Mouse (Mus musculus) hindbrain, embryonic 15.5 days (tissue): Measurements from ENCODE around the gene Ctnnbl1. TPM values are rescaled to one million over a fixed set of nuclear protein-coding genes. Genes with fewer than 3 reads are reported as not detected.
A peak's percentile ranks its signal among the peaks of the same experiment; 100 is the strongest.

Source experiments
- ATAC-seq: fragments of 200-750 bp; cut with Nextera tagmentation; 2 replicates; pipeline ENCODE4 v1.8.0; 2017; ENCODE audit warnings: low read depth, moderate number of reproducible peaks, moderate TSS enrichment; ENCODE audit not compliant: low FRiP score
- H3K27ac ChIP-seq: fragments of 300-500 bp; sonication (generic); replicated peaks from 2 replicates; pipeline ENCODE4 v1.5.1; 2015; ENCODE audit warnings: mild to moderate bottlenecking, inconsistent platforms
- H3K27me3 ChIP-seq: fragments of 300-500 bp; sonication (generic); 2 replicates; pipeline ENCODE4 v1.6.1; 2015; ENCODE audit warnings: control low read depth, inconsistent platforms
- H3K36me3 ChIP-seq: fragments of 300-500 bp; sonication (generic); 2 replicates; pipeline ENCODE4 v1.6.1; 2015; ENCODE audit warnings: control low read depth, inconsistent platforms
- H3K4me1 ChIP-seq: fragments of 300-500 bp; sonication (generic); replicated peaks from 2 replicates; pipeline ENCODE4 v1.6.1; 2015; ENCODE audit warnings: control low read depth, inconsistent platforms
- H3K4me2 ChIP-seq: fragments of 300-500 bp; sonication (generic); 2 replicates; pipeline ENCODE4 v1.6.1; 2015; ENCODE audit warnings: moderate library complexity, mild to moderate bottlenecking, inconsistent platforms
- H3K4me3 ChIP-seq: fragments of 300-500 bp; sonication (generic); 2 replicates; pipeline ENCODE4 v1.5.1; 2015; ENCODE audit warnings: mild to moderate bottlenecking, inconsistent platforms
- H3K9ac ChIP-seq: fragments of 300-500 bp; sonication (generic); 2 replicates; pipeline ENCODE4 v1.6.1; 2015; ENCODE audit warnings: inconsistent platforms
- H3K9me3 ChIP-seq: fragments of 300-500 bp; sonication (generic); 2 replicates; pipeline ENCODE4 v1.6.1; 2016; ENCODE audit warnings: control low read depth, inconsistent platforms
- WGBS: fragments of 180-500 bp; shearing (Covaris S2); methylation state at CpG from one replicate; pipeline ENCODE4 v1.1.7; 2015; 5-methylcytosine and 5-hydroxymethylcytosine counted together
- polyA plus RNA-seq: library from polyadenylated mRNA; unstranded; fragments of >200 nt; fragmentation: Nextera tagmentation; extraction: Ambion mirVana; gene quantifications from 2 replicates; pipeline ENCODE4 v1.2.1, GENCODE M21; 2015

Gene Ctnnbl1
- polyA plus RNA-seq, 1 experiment from 2014 or later: 58.9 TPM

GRCm38 (mm10) chr2:157751589-157752373, 14.6 kb downstream of the Ctnnbl1 start:
- peaks cover 58% of the 10 kb centered on the region for H3K4me1 ChIP-seq
- 25% methylated on average over 22 of the region's 22 CpGs for WGBS

GRCm38 (mm10) chr2:157752374-157752743, 15.2 kb downstream of the Ctnnbl1 start:
- 35% methylated on average over 7 of the region's 7 CpGs for WGBS
- H3K9me3 ChIP-seq: no peaks in the 10 kb centered on the region
- peak overlapping the region; percentile 82 for H3K27ac ChIP-seq
- H3K36me3 ChIP-seq: no peaks in the 10 kb centered on the region
- peaks cover 56% of the 10 kb centered on the region for H3K4me1 ChIP-seq
- H3K4me3 ChIP-seq: no peak overlapping the region
- peak overlapping the region; percentile 42 for H3K4me2 ChIP-seq
- H3K9ac ChIP-seq: peak overlapping the region; percentile 4; the same call in 1 of the 2 replicates
- ATAC-seq: no peak
- H3K27me3 ChIP-seq: no peaks in the 10 kb centered on the region

More at GRCm38 (mm10) chr2:157751589-157752373, 14.6 kb downstream of the Ctnnbl1 start:
- ATAC-seq: peak; percentile 90
- no peaks in the 10 kb centered on the region for H3K9me3 ChIP-seq
- no peaks in the 10 kb centered on the region for H3K27me3 ChIP-seq
- peak overlapping the region; percentile 82 for H3K27ac ChIP-seq
- H3K4me3 ChIP-seq: no peak overlapping the region
- no peaks in the 10 kb centered on the region for H3K36me3 ChIP-seq
- H3K4me2 ChIP-seq: peak overlapping the region; percentile 42
- H3K9ac ChIP-seq: 0 out of 2 replicates have a peak overlapping the region, but pooled peaks have one; percentile 4

DNA sequence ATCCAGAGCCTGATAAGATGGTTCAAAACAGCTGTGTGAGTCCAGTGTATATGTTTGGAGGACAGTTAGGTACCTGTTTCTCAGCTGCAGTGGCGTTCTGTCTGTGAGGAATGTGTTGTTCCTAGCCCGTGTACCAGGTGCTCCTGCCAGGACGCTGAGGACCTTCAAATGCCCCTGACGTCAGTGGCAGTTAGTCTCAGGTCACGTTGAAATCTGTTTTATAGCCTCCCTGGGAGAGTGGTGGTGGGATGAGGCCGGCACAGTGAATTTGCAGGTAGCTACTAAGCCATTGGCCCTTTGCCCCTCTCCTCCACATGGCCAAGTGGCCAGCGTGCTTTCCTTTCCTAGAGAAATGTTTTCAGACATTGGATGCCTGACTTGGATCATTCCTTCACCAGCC, 18.6 kb downstream of the Ctnnbl1 start:
- no peaks in the 10 kb centered on the region for H3K9me3 ChIP-seq
- H3K27ac ChIP-seq: peak overlapping the region; percentile 53; the same call in 1 of the 2 replicates
- H3K4me1 ChIP-seq: peaks cover 46% of the 10 kb centered on the region

DNA sequence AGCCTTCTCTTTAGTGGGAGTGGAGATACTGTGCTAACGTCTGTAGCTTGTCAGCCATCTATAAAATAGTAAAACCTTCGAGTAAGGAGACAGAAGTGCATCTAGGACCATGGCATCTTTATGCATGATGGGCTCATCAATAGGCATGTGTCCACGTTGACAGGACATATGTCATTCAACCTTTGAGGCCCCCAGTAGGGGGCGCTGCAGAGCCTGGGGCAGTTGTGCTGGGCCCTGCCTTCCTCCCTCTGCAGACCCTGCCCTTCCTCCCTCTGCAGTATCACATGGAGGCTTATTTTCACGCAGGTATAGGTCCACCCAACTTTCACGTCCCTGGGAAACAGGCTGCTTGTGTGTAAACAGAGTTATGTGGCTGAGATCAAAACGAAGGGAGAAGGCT, 19.0 kb downstream of the Ctnnbl1 start:
- 0 out of 2 replicates have a peak overlapping the region, but pooled peaks have one; percentile 53 for H3K27ac ChIP-seq
- no peak overlapping the region for H3K4me3 ChIP-seq
- H3K9me3 ChIP-seq: no peaks in the 10 kb centered on the region
- H3K4me1 ChIP-seq: peaks cover 42% of the 10 kb centered on the region
- H3K4me2 ChIP-seq: no peak overlapping the region
- no peaks in the 10 kb centered on the region for H3K27me3 ChIP-seq
- 75% methylated on average over 7 of the region's 7 CpGs for WGBS
- no peak overlapping the region for H3K9ac ChIP-seq
- no peak for ATAC-seq
- no peaks in the 10 kb centered on the region for H3K36me3 ChIP-seq

More for the DNA sequence above, 18.6 kb downstream of the Ctnnbl1 start:
- Histone ChIP-seq H3K27me3 (no peaks in the 10 kb centered on the region), H3K36me3 (no peaks in the 10 kb centered on the region), H3K9ac (no peak overlapping the region), H3K4me2 (no peak overlapping the region), H3K4me3 (no peak overlapping the region)
- no peak for ATAC-seq
- WGBS: 87% methylated on average over 7 of the region's 7 CpGs

DNA sequence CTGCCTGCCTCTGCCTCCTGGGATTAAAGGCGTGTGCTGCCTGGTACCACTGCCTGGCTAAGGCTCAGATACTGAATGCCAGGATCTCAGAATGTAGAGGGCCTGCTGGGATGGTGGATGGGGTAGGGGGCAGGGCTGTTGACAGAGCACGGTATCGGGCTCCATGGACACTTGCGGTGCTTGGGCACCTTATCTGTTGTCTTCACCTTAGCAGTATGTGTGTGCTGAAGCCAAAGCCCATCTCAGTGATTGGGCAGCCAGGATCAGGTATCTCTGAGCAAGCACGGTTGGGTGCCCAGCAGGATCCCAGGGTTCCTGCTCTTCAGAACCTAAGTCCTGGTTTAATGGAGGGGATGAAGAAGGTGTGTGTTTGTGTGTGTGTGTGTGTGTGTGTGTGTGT, 21.2 kb downstream of the Ctnnbl1 start:
- Histone ChIP-seq H3K4me2 (no peak overlapping the region), H3K27ac (no peak overlapping the region), H3K36me3 (no peaks in the 10 kb centered on the region), H3K4me1 (peaks cover 20% of the 10 kb centered on the region), H3K9ac (no peak overlapping the region), H3K4me3 (no peak overlapping the region), H3K27me3 (no peaks in the 10 kb centered on the region), H3K9me3 (no peaks in the 10 kb centered on the region)
- 92% methylated on average over 5 of the region's 5 CpGs for WGBS
- no peak for ATAC-seq

GRCm38 (mm10) chr2:157759717-157760116, 22.5 kb downstream of the Ctnnbl1 start:
- no peaks in the 10 kb centered on the region for H3K9me3 ChIP-seq
- no peak overlapping the region for H3K4me3 ChIP-seq
- H3K4me1 ChIP-seq: peaks cover 16% of the 10 kb centered on the region
- H3K36me3 ChIP-seq: no peaks in the 10 kb centered on the region
- no peak overlapping the region for H3K27ac ChIP-seq
- no peaks in the 10 kb centered on the region for H3K27me3 ChIP-seq
- WGBS: 70% methylated on average over 6 of the region's 6 CpGs
- no peak overlapping the region for H3K4me2 ChIP-seq
- ATAC-seq: no peak
- H3K9ac ChIP-seq: no peak overlapping the region

DNA sequence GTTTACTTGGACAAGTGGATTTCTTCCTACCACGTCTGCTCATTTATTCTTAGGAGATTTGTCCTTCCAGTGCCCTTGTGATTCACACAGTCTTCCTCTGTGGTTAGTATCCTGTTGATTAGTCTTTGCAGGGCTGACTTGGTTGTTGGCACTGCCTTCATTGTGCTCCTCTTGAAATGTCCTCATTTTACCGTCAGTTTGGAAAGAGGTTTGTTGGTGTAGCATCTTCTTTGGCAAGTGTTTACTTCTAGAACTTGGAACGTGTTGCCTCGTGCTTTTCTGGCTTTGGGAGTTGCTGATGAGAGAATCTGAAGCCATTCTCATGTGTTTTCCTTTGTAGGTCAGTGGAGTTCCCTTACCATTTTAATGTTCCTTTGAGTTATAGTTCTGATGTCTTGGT, 25.7 kb downstream of the Ctnnbl1 start:
- WGBS: 83% methylated on average over 4 of the region's 4 CpGs
- Histone ChIP-seq H3K9ac (no peak overlapping the region), H3K27me3 (no peaks in the 10 kb centered on the region), H3K9me3 (no peaks in the 10 kb centered on the region), H3K4me1 (peaks cover 31% of the 10 kb centered on the region), H3K36me3 (no peaks in the 10 kb centered on the region), H3K4me2 (no peak overlapping the region), H3K27ac (no peak overlapping the region), H3K4me3 (no peak overlapping the region)
- ATAC-seq: no peak

- H3K4me1 ChIP-seq: peaks cover 54% of the 10 kb centered on the region
Measured at GRCm38 (mm10) chr2:157766591-157766990, 29.4 kb downstream of the Ctnnbl1 start.

GRCm38 (mm10) chr2:157768682-157769429, 31.7 kb downstream of the Ctnnbl1 start:
- no peaks in the 10 kb centered on the region for H3K36me3 ChIP-seq
- peak overlapping the region; percentile 80 for H3K27ac ChIP-seq
- H3K4me3 ChIP-seq: no peak overlapping the region
- peaks cover 58% of the 10 kb centered on the region for H3K4me1 ChIP-seq
- no peak overlapping the region for H3K4me2 ChIP-seq
- no peaks in the 10 kb centered on the region for H3K9me3 ChIP-seq
- WGBS: 33% methylated on average over 10 of the region's 10 CpGs
- H3K9ac ChIP-seq: no peak overlapping the region
- ATAC-seq: peak; percentile 21; the same call in 1 of the 2 replicates
- no peaks in the 10 kb centered on the region for H3K27me3 ChIP-seq

More at GRCm38 (mm10) chr2:157766591-157766990, 29.4 kb downstream of the Ctnnbl1 start:
- no peak overlapping the region for H3K4me3 ChIP-seq
- no peaks in the 10 kb centered on the region for H3K27me3 ChIP-seq
- no peak overlapping the region for H3K9ac ChIP-seq
- peak overlapping the region; percentile 80 for H3K27ac ChIP-seq
- ATAC-seq: no peak
- WGBS: 52% methylated on average over 7 of the region's 7 CpGs
- peak overlapping the region; percentile 1; the same call in 1 of the 2 replicates for H3K4me2 ChIP-seq
- H3K36me3 ChIP-seq: no peaks in the 10 kb centered on the region
- H3K9me3 ChIP-seq: no peaks in the 10 kb centered on the region

DNA sequence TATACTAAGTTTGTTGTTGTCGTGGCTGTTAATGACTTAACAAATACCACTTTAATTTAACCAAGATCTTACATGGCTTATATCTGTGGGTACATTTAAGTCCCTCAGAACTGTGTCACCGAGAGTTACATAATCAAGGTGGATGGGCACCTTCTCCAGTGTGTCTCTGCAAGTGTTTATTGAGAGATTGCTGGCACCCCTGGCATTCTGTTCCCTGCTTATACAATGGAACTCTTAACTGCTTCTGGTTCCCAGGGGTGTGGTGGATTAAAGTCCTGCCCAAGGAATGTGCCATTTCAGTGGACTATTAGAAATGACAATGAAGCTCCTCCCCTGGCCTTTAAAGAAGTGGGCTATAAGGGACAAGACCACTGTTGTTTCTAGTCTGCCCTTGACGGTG, 33.6 kb downstream of the Ctnnbl1 start:
- 78% methylated on average over 3 of the region's 3 CpGs for WGBS
- H3K27ac ChIP-seq: peak overlapping the region; percentile 58; the same call in 1 of the 2 replicates
- no peaks in the 10 kb centered on the region for H3K27me3 ChIP-seq
- H3K36me3 ChIP-seq: no peaks in the 10 kb centered on the region
- ATAC-seq: no peak
- no peak overlapping the region for H3K4me3 ChIP-seq
- H3K4me2 ChIP-seq: no peak overlapping the region
- peaks cover 49% of the 10 kb centered on the region for H3K4me1 ChIP-seq
- H3K9ac ChIP-seq: no peak overlapping the region
- H3K9me3 ChIP-seq: no peaks in the 10 kb centered on the region

GRCm38 (mm10) chr2:157773661-157774060, 36.5 kb downstream of the Ctnnbl1 start:
- no peak for ATAC-seq
- no peaks in the 10 kb centered on the region for H3K9me3 ChIP-seq
- H3K4me2 ChIP-seq: no peak overlapping the region
- WGBS: 81% methylated on average over 1 of the region's 1 CpGs
- peaks cover 22% of the 10 kb centered on the region for H3K4me1 ChIP-seq
- no peak overlapping the region for H3K27ac ChIP-seq
- H3K4me3 ChIP-seq: no peak overlapping the region
- no peaks in the 10 kb centered on the region for H3K27me3 ChIP-seq
- H3K36me3 ChIP-seq: no peaks in the 10 kb centered on the region
- H3K9ac ChIP-seq: no peak overlapping the region

- Histone ChIP-seq H3K36me3 (peaks cover 3% of the 10 kb centered on the region; the same call in 1 of the 2 replicates), H3K4me1 (peaks cover 6% of the 10 kb centered on the region; the same call in 1 of the 2 replicates), H3K9ac (no peak overlapping the region), H3K4me3 (no peak overlapping the region), H3K27ac (no peak overlapping the region), H3K4me2 (no peak overlapping the region), H3K9me3 (no peaks in the 10 kb centered on the region), H3K27me3 (no peaks in the 10 kb centered on the region)
- 82% methylated on average over 2 of the region's 2 CpGs for WGBS
- no peak for ATAC-seq
Measured at GRCm38 (mm10) chr2:157775957-157776356, 38.8 kb downstream of the Ctnnbl1 start.
